Mouse (Mus musculus) heart, adult 9 months (tissue): ENCODE results near the gene Clec10a.
"Not testable (repeated sequence)": the region's sequence is repeated elsewhere in the genome, so short reads cannot be mapped to it uniquely, and the experiment has no call there.

ENCODE experiments used
- DNase-seq, 2 experiments: peaks; one replicate each; pipeline ENCODE4 v3.0.0; 2022; ENCODE audit warnings: low spot score in 2 of 2

Clec10a gene

GRCm38 (mm10) chr11:70155897-70156296, at the start of gene Clec10a:
Gene Clec10a (plus strand): TSS chr11:70156197.
- DNase-seq, result not testable (repeated sequence)

GRCm38 (mm10) chr11:70107085-70107484, 48.9 kb upstream of the Clec10a start:
- DNase-seq, result no peak

DNA sequence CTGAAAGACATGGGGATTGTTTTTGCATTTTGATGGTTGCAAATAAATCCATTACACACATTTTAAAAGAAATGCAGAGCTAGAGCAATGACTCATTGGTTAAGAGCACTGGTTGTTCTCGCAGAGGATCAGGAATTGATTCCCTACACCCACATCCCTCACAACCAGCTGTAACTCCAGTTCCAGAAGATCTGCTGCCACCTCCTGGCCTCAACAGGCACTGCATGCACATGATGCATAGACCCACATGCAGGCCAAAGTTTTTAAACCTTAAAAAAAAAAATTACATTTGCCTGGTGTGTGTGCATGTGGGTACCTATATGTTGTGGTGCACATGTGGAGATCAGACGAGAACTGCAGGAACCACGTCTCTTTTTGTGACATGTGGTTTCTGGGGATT, 45.9 kb upstream of the Clec10a start:
- no peak for DNase-seq

DNA sequence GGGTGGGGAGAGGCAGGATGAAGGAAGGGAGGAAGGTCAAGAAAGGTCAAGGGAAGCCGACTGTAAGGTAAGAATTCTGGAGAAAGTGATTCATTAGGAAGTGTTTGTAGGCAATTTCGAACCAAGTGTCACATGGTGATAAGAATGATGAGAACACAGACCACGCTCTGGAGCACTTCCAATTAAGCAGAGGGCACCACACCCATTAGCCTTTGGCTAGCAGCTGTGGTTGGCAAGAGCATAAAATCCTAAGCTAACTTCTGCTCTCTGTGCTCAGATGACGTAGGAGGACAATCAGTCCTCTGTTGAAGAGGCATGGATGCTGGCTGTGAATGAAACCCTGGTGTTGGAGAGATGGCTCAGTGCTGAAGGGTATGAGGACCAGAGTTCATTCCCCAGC, 41.4 kb upstream of the Clec10a start:
- DNase-seq, result peak; percentile 22 to 38

GRCm38 (mm10) chr11:70115901-70116300, 40.1 kb upstream of the Clec10a start:
- no peak for DNase-seq

DNA sequence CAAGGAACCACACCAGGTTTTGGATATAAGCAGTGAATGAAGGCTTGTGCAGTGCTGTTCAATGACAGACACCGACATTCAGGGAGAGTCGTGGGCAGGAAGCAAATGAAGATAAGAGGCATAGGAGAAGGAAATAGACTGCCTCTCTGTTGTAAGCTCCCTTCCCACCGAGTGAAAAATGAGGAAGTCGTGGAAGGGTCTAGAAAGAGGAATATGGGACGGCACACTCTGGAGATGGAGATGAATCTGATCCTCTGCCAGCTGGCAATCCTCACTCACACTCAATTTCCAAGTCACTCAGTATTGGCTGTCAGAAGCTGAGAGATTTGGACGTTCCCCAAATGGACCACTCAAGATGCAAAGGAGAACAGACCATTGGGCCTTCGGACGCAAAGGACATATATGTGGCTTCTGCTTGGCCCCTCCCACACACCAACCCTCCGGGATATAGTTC, 26.0 kb upstream of the Clec10a start, which contains the start of gene Mgl2:
TSS of gene Mgl2 (plus strand) at position 404 of the 454 bp plus-strand sequence.
- DNase-seq, result peak; percentile 19 to 46

GRCm38 (mm10) chr11:70135001-70135400, 21.0 kb upstream of the Clec10a start:
- not testable (repeated sequence) for DNase-seq

- not testable (repeated sequence) for DNase-seq
Observed at GRCm38 (mm10) chr11:70135925-70136324, 20.1 kb upstream of the Clec10a start.

GRCm38 (mm10) chr11:70139171-70139570, 16.8 kb upstream of the Clec10a start:
- DNase-seq, result no peak

DNA sequence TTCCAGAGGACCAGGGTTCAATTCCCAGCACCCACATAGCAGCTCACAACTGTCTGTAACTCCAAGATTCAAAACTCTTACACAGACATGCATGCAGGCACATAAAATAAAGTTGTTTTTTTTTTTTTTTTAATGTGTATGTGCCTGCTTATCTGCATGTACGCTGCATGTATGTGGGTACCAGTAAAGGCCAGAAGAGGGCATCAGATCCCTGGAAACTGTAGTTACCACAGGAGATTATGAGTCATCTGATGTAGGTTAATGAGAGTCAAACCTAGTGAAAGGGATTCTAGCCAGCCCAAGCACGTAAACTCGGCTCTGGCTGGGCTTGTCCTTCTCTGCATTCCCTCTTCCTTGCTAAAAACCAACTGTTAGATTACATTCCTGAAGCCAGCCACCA, 4.9 kb upstream of the Clec10a start:
- DNase-seq, result no peak

DNA sequence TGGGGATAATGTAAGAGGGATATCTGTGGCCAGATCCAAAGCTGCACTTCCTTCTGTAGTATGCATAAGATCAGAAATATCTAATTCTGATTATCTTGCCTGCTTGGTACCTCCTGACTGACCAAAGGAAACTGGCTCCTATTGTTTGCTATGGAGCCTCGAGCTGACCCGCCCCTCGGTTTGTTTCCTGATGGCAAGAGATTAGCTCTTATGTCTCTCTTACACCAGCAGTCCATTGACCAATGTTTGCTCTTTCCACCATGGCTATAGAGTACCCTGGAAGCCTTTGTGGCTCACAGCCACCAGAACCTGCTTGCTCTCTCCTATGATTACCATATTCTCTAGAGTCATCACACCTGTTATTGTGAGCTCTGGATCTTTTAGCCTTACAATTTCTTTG, 6.3 kb downstream of the Clec10a start:
- no peak for DNase-seq

DNA sequence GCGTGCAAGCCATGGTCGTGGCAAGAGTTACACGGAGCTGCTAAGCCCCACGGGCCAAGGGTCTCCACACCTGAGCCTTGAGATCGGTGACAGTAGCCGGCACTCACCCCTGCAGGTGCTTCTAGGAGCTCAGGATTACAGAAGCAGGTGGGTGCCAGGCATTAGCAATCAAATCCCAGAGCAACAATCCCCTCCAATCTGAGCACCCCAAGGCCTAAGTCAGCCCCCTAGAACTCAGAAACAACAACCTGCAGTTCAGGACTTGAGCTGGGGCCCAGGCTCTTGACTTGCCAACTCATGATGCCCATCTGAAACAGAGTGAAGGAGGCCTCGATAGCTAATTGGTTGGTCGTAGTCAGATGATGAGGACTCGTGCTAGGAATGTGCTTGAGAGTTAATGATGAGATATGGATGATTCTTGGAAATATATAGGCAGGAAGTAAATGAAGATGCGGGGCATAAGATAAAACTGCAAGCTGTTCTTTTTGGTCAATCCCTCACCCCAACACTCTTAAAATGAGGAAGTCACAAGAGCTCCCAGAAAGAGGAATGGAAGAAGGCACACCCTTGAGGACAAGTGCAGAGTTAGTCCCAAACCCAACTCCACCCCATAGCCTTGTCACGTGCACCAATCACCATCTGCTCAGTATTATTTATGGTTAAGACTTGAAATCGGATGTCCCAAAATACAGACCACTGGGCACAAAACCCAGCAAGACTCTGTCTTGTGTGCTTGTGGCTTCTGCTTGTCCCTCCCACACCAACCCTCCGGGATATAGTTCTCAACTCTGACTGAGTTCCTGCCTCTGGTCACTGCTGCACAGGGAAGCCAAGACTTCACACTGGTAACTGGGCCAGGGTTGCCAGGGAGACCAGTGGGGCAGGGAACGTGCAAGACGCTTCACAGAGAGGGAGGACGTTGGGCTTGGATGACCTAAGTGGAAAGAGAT, 10.2 kb downstream of the Clec10a start:
- DNase-seq, result peak; percentile 37 to 71

DNA sequence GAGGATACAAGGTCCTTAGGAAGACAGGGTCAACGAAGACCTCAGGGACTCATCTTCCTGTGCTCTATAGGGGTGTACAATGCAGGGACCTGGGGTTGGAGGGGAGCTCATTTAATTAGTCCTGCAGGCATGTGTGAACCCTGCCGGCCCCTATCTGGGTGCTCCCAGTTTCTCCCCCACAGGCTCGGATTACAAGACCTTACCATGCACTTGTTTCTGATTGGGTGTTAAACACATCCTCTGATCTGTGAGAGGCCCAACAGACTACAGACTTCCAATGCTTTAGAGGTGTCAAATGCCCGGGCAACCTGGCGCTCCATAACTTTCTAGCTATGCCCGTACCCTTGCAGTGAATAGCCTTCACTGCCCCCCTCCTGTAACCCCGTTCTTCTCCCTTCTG, 12.1 kb downstream of the Clec10a start:
- no peak for DNase-seq

GRCm38 (mm10) chr11:70169471-70169870, 13.5 kb downstream of the Clec10a start:
- DNase-seq, result not testable (repeated sequence)

DNA sequence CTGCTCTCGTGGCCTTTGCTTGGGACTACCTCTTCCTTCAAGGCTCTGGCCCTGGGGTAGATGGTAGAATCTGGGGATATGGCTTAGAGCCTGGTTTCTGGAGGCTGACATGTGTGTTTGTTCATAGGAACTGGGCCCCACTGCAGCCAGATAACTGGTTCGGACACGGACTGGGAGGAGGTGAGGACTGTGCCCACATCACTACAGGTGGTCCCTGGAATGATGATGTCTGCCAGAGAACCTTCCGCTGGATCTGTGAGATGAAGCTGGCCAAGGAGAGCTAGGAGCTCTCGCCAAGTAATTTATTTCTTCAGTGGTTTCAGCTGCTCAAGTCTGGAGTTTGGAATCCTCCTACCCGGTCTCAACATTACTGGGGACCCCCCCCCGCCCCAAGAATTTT, 14.3 kb downstream of the Clec10a start:
- DNase-seq, result no peak

- DNase-seq, result no peak
Observed at GRCm38 (mm10) chr11:70171181-70171580, 15.2 kb downstream of the Clec10a start.

DNA sequence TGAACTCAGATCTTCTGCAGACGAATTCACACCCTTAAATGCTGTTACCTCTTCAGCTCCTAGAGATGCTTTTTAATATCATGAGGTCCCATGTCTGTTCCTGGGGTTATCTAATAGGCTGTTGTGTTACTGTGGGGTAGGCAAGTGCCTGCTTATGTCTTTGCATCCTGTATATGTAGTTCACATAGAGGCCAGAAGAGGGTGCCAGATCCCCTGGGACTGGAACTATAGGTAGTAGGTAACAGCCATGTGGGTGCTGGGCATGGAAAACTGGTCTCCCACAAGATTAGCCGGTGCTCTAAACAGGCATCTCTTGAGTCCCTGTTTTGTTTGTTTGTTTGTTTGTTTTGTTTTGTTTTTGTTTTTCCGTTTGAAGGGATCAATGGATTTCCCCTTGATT, 15.8 kb downstream of the Clec10a start:
- no peak for DNase-seq

DNA sequence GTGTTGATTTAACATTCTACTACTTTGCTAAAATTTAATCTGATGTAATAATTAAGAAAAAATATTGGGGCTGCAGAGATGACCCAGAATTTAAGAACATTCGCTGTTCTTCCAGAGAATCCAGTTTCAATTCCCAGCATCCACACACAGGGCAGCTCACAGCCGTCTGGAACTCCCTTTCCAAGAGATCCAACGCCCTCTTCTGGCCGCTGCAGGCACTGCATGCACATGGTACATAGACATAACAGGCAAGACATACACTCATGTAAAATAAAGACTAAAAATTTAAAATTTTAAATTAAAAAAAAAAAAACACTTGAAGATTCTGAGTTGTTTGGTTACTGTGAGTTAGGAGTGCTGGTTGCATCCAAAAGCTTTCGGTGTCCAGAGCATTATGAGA, 16.3 kb downstream of the Clec10a start:
- no peak for DNase-seq

DNA sequence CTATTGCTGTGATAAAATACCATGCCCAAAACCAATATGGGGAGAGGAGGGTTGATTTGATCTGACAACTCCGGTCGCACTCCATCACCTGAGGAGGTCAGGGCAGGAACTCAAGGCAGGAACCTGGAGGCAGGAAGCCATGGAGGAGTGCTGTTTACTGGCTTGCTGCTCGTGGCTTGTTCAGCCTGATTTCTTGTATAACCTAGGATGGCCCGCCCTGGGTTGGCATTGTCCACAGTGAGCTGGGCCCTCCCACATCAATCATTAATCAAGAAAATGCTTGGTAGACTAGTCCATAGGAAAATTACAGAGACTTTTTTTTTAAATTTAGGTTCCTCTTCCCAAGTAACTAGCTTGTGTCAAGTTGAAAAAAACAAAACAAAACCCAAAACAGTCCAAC, 18.5 kb downstream of the Clec10a start:
- DNase-seq, result no peak

- no peak for DNase-seq
Observed at GRCm38 (mm10) chr11:70177647-70178046, 21.6 kb downstream of the Clec10a start.

DNA sequence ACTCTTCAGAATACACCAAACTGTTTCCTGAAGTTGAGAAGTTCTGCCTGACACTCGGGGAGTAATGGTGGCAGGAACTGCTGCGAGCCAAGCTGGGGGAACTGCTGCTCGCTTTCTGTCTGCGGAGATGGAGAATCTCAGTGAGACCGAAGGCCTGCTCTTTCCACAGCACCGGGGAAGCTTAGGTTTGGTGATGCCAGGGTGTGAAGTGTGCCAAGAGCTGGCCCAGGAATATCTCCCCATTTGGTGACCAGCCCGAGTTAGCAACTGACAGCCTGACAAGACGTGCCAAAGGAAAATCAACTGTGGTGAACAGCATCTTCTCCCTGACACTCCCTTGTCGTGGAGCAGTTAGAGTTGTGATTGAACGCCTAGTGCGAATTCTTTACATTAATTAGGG, 22.3 kb downstream of the Clec10a start:
- no peak for DNase-seq

DNA sequence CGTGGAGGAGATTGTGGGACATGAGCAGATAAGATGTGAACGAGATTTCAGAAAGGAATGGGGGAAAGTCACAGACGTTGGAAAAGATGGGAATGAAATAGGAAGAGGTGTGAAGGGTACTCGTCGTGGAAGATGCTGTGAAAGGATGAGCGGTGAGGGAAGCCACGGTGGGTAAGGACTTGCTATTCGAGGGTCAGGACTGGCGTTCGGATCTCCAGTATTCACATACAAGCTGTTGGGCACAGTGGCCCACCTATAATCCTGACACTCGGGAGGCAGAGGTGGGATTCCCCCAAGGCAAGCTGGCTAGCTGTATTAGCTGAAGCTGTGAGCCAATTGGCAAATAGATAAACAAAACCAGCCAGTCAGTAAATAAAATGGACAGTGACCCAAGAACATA, 22.8 kb downstream of the Clec10a start:
- DNase-seq, result no peak

DNA sequence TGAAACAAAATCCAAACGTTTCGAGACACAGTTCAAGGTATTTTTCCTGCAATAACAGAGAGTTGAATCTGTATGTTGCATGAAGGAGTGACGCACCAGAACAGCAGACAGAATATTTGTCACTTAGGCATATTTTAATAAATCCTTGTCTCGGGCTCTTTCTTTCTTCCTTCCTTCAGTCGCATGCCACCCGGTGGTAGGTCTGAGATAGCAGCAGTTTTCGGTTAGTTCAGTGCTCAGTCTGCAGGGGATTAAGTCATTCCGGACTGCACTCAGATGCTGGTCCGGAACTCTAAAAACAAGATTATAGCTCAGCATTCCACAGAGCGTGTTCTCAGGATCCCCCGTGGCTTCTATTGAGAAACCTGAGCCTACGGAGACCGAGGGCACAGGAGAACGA, 23.4 kb downstream of the Clec10a start:
- no peak for DNase-seq
